Mouse (Mus musculus): Measurements from ENCODE around the gene Galnt18.

- TF ChIP-seq CTCF (IDR thresholded peaks at IDR 0.05; ENCODE audit: low read depth) (no peak), EP300 (IDR thresholded peaks at IDR 0.05; ENCODE audit: low read depth) (no peak)
These were observed 2.6 kb downstream of the Galnt18 start for GRCm38 (mm10) chr7:111777186-111777585.

All from liver, embryonic 14.5 days (tissue).